Mouse (Mus musculus) 416B (cell line): ENCODE measurements at regions not wholly inside any gene's neighbourhood (a gene's known extent, or its start where the extent isn't known, plus 50 kb on each side); places are given as distances from the start of the nearest gene placed in this dataset.
"Not testable (repeated sequence)": the region's sequence is repeated elsewhere in the genome, so short reads cannot be mapped to it uniquely, and the experiment has no call there.

Source experiments
- DNase-seq: peaks from one replicate; pipeline ENCODE4 v3.0.0; 2011; ENCODE audit warnings: low read depth

DNA sequence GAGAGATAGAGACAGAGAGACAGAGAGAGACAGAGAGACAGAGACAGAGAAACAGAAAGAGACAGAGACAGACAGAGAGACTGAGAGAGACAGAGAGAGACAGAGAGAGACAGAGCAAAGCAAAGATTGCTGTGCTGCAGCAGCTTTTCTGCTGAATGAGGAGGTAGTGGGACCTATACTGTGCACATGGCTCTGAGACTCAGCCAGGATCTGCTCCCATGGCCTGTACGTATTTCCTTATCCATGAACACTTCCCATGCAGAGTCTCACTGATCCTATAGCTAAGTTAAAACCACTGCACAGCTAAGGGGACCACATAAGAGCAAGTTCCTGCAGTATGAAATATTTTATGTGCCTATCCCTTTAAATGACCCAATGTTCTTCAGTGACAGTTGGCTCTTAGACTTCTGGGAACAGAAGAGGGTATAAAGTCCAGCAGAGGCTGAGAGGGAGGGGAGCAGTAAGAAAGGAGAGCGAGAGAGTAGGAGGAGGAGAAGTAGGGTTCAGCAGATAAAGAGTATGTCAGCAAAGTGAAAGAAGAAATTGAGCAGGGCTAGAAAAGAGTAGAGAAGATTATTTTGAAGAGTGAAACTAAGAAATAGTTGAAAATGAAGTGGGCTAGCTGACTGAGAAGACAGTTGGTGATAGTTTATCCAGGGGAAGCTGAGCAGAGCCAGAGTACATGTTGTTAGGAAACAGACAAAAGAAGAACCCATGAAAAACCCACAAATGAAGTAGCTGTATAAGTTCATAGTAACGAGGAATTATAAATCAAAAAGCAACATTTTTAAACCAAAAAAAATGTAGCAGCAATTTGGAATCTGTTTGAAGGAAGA lies 61.4 kb upstream of the Ptger2 start:
- DNase-seq = not testable (repeated sequence)

DNA sequence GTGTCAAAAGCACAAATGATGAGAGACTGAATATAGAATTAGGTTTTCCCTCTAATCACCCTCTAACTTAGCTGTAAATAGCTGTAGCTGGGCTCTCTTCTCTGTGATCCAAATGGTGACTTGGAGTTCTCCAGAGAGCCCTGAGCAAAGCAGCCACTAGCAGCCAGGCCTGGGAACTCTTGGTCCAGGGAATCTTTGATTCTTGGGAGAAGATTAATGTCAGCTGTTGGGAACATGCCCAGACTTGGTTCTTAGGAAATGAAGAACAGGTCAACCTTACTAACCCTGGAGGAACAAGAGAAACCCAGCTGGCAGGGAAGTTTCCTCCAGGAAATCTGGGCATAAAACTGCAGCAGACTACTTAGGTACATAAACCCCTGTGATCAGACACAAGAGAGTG lies 62.6 kb upstream of the Ptgdr start:
- not testable (repeated sequence) for DNase-seq

DNA sequence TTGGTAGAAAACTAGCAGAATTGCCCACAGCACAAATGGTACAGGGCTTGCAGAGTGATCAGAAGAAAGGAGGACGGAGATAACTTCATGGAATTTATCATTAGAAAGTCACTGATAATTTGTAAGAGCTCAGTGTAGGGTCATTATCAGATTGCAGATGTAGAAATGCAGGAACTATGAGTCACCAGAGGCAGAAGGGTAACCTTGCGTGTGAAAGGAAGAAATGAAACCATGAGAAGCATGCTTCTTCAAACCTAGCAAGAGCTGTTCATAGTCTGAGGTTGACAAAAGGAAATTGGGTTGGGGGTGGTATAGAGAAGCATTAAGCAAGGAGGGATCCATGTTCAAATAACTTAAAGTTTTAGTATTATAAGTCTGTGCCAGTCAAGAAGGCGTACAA lies 60.2 kb upstream of the Ptgdr start:
- peak; percentile 64 for DNase-seq

DNA sequence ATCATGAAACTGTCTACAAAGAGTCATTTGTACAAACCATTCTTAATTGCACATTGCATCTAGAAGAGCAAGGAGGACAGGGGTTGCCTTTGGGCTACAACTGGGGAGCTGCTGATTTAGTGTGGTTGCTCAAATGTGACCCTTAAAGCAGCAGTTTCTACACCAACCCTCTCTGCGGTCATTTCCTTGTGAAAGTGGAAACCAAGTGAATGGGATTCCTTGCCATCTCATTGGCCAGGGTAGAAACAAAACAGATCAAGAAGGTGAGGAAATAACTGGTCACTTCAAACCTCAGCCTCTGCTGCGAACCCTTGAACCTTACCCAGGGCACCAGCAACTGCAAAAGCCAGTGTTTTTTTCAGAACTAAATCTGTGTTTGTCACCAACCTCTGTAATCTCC lies 56.5 kb upstream of the Ptgdr start:
- peak; percentile 44 for DNase-seq

DNA sequence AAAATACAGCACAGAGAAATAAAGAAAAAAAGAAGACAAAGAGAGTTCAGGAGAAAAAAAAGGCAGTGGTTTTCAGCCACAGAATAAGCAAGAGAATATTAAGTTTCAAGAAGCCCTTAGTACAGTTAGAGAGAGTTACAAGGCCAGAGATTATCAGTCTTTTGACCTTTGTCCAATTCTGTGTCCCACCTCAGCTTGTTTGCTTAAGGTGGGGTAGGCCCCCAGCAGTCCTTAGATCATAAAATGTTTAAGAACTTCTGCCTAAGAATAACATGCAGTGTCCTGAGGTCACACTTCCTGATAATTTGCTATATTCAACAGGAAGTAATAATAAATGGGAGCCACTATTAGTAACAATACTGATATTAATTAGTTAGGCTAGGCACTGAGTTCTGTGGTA lies 53.6 kb upstream of the Ptgdr start:
- no peak for DNase-seq
